Mouse (Mus musculus) forebrain, embryonic 10.5 days (tissue): ENCODE data around the gene Hoxc10. TPM values are rescaled to one million over a fixed set of nuclear protein-coding genes. Genes with fewer than 3 reads are reported as not detected.

Experiments
- DNase-seq: peaks from one replicate; pipeline ENCODE4 v3.0.0-alpha.2; 2017; ENCODE audit warnings: low spot score; ENCODE audit errors: extremely low spot score
- H3K27ac ChIP-seq: fragments of 300-500 bp; sonication (generic); 2 replicates; pipeline ENCODE4 v1.5.1; 2016; ENCODE audit warnings: mild to moderate bottlenecking
- H3K27me3 ChIP-seq: fragments of 300-500 bp; sonication (generic); 2 replicates; pipeline ENCODE4 v1.6.1; 2016; ENCODE audit warnings: mild to moderate bottlenecking; ENCODE audit not compliant: poor library complexity, severe bottlenecking
- H3K36me3 ChIP-seq: fragments of 300-500 bp; sonication (generic); replicated peaks from 2 replicates; pipeline ENCODE4 v1.6.1; 2016; ENCODE audit warnings: mild to moderate bottlenecking, moderate library complexity
- H3K4me1 ChIP-seq: fragments of 300-500 bp; sonication (generic); 2 replicates; pipeline ENCODE4 v1.6.1; 2016
- H3K4me3 ChIP-seq: fragments of 300-500 bp; sonication (generic); 2 replicates; pipeline ENCODE4 v1.5.1; 2016; ENCODE audit warnings: mild to moderate bottlenecking, moderate library complexity
- H3K9me3 ChIP-seq: fragments of 300-500 bp; sonication (generic); 2 replicates; pipeline ENCODE4 v1.6.1; 2016; ENCODE audit warnings: mild to moderate bottlenecking, moderate library complexity
- WGBS: fragments of 180-500 bp; shearing (Covaris S2); methylation state at CpG from one replicate; pipeline ENCODE4 v1.1.7; 2016; 5-methylcytosine and 5-hydroxymethylcytosine counted together
- polyA plus RNA-seq: library from polyadenylated mRNA; unstranded; fragments of >200 nt; fragmentation: Nextera tagmentation; extraction: Ambion mirVana; gene quantifications from 2 replicates; pipeline ENCODE4 v1.2.1, GENCODE M21; 2016

The Hoxc10 gene
- polyA plus RNA-seq, 1 experiment from 2014 or later, result not detected

DNA sequence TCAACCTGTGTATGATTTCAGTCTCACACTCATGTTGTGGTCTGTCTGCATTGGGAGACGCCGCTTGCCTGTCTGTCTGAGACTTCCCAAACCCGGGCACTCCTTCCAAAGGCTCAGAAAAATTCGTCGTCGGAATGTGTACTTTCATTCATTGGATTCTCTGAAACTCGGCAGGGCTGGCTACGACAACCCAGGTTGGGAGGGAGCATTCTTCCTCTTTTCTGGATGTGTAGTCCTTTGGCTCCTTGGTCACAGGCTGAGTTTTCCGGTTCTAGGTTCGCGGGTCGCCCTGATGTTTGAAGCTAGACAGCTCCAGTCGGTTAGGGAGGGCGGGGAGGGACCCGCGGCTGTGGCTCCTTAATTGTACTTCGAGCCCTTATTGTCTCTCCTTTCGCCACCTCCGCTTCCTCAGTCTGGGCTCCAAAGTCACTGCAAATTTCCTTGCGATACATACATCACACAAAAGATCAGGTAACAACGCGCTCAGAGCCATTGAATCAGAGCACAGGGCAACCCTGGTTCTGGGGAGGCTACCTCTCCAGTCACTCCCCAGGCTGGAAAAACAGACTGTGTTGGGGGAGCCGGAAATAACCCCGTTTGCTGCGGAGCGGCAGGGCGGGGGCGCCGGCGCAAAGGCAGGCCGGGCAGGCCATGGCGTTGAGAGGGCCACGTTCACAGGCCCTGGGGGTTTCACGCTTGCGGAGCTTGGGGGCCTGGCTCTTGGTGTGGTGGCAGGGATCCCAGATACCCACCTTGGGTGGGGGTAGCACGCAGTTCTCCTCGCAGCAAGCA is 10.2 kb downstream of the Hoxc10 start:
- no peak for DNase-seq
- Histone ChIP-seq H3K4me3 (no peak overlapping the region), H3K36me3 (no peaks in the 10 kb centered on the region), H3K27me3 (peaks cover 100% of the 10 kb centered on the region), H3K4me1 (peaks cover 10% of the 10 kb centered on the region), H3K27ac (no peak overlapping the region), H3K9me3 (no peaks in the 10 kb centered on the region)
- WGBS, result under 1% methylated on average over 37 of the region's 37 CpGs

DNA sequence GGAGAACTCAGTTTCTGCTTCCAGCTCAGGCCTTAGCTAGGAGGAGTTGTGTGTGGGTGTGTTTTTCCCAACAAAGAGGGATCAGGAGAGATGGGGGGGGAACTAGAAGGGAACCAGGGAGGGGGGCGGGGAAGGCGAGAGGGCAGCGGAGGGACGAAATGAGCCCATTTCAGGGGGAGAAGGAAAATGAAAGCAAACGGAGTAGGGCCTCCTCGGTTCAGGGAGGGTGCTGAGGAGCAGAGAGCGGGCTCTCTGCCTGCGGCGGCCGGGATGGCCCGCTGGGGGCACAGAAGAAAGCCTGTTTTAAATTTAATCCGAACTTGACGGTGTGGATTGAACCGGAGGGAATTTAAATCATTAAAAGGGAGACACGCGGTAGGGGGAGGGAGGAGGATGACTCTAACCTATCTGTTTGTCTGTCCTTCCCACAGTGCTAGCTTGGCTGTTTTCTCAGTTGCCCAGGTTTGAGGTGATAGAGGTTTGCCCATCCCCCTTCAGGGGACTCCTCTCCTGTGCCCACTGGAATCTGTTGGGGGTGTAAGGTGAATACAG is 10.9 kb downstream of the Hoxc10 start:
- DNase-seq, result no peak
- Histone ChIP-seq H3K36me3 (no peaks in the 10 kb centered on the region), H3K4me1 (peaks cover 13% of the 10 kb centered on the region), H3K4me3 (no peak overlapping the region), H3K27me3 (peaks cover 100% of the 10 kb centered on the region), H3K27ac (no peak overlapping the region), H3K9me3 (no peaks in the 10 kb centered on the region)
- WGBS, result 1% methylated on average over 15 of the region's 16 CpGs

DNA sequence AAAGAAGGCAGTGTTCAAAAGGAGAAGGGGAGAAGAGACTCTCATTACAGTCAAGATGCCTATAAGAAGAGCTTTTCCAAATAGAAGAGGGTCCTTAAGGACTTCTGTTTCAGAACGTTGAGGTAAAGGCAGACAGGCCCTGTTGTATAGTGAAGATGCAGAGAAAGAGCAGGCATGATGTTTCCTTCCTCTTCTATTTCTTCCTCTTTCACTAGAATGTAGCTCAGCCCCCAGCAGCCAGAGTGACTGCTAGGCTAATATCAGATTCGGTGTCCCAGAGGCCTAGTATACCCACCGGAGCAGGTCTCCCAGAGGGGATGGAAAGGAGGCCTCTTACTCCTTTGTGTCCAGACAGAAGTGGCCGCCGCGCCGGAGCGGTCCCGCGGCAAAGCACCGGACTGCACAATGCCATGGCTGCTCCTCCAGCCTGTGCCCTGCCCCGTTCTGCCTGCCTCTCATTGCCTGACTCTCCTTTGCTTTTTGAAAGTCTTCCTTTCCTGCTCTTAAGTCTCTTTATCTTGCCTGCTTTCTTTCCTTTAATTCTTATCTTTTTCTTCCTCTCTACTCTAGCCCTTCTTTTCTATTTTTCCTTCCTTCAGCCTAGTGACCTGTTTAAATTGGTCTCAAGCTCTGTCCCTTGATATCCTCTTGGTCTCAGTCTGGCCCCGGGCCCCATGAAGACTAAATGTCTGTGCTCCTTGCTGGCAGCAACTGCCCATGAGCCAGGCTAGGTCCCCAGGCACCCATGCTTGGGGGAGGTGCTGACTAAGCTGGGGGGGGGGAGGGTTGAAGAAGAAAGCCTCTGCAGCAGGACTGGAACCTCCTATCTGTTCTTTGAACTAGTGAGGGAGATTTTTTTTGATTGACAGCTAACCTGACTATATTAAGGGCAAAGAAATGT is 12.3 kb downstream of the Hoxc10 start:
- Histone ChIP-seq H3K27me3 (peaks cover 100% of the 10 kb centered on the region), H3K9me3 (no peaks in the 10 kb centered on the region), H3K36me3 (no peaks in the 10 kb centered on the region), H3K4me1 (peaks cover 13% of the 10 kb centered on the region), H3K4me3 (no peak overlapping the region), H3K27ac (no peak overlapping the region)
- under 1% methylated on average over 13 of the region's 13 CpGs for WGBS
- no peak for DNase-seq

DNA sequence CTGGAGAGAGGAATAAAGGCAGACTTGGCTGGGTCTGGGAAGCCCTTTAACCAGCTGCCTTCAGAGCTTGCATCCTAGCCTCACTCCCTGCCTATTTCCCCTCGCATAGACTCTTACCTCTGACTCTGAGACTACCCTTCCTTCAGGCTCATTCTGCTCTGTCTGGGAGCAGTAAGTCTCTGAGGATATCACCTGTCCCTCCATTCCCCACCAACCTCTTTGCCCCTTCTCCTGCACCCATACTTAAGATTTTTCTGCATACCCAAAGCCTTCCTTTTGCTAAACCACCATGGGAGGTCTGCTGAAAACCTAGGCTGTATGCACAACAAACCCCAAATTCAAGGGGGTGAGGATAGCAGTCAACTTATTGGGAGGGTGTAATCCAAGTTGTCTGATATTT is 13.3 kb downstream of the Hoxc10 start:
- 0% methylated on average over 1 of the region's 1 CpGs for WGBS

DNA sequence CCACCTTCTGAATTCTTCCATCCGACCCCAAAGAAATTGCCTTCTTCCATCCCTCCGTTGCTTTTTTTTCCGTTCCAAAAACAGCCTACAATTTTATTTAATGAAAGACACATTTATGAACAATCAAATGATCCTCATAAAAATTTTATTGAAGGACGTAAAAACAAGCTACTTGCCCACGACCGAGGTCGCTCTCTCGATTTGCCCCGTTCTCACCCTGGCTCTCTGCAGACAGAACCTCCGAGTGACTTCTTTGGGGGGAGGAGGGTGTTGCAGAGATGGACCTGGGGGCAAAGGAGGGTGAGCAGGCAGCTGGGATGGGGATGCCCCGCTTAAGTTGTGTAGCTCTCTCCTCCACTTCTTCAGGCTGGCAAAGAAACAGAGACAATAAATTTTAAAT is 13.8 kb downstream of the Hoxc10 start:
- WGBS, result 4% methylated on average over 11 of the region's 11 CpGs
- Histone ChIP-seq H3K4me3 (no peak overlapping the region), H3K9me3 (no peaks in the 10 kb centered on the region), H3K4me1 (peaks cover 13% of the 10 kb centered on the region), H3K36me3 (no peaks in the 10 kb centered on the region), H3K27ac (no peak overlapping the region), H3K27me3 (peaks cover 100% of the 10 kb centered on the region)
- DNase-seq, result no peak

More for the DNA sequence above, 13.3 kb downstream of the Hoxc10 start:
- Histone ChIP-seq H3K36me3 (no peaks in the 10 kb centered on the region), H3K27ac (no peak overlapping the region), H3K27me3 (peaks cover 100% of the 10 kb centered on the region), H3K4me1 (peaks cover 13% of the 10 kb centered on the region), H3K9me3 (no peaks in the 10 kb centered on the region), H3K4me3 (no peak overlapping the region)
- DNase-seq, result no peak

DNA sequence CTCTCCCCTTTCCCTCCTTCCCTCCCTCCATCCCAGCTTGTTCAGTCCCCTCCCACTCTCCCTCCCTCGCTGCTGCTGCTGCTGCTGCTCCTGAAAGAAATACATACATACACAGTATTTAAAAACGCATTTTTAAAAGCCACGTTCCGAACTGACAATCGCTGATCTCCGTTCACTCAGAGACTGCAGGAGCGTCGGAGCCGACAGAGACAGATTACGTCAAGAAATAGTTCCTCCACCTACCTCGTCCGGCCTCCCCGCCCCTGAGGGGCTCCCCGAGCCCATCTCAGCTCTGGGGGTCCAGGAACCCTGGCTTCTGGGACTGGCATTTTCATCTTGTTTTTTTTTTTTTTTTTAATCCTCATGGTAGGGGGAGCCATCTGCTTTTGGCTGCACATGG is 14.3 kb downstream of the Hoxc10 start:
- Histone ChIP-seq H3K4me1 (peaks cover 13% of the 10 kb centered on the region), H3K36me3 (no peaks in the 10 kb centered on the region), H3K27me3 (peaks cover 100% of the 10 kb centered on the region), H3K27ac (no peak overlapping the region), H3K4me3 (peak overlapping the region; percentile 40), H3K9me3 (no peaks in the 10 kb centered on the region)
- 1% methylated on average over 14 of the region's 14 CpGs for whole genome bisulfite sequencing
- DNase-seq, result no peak

DNA sequence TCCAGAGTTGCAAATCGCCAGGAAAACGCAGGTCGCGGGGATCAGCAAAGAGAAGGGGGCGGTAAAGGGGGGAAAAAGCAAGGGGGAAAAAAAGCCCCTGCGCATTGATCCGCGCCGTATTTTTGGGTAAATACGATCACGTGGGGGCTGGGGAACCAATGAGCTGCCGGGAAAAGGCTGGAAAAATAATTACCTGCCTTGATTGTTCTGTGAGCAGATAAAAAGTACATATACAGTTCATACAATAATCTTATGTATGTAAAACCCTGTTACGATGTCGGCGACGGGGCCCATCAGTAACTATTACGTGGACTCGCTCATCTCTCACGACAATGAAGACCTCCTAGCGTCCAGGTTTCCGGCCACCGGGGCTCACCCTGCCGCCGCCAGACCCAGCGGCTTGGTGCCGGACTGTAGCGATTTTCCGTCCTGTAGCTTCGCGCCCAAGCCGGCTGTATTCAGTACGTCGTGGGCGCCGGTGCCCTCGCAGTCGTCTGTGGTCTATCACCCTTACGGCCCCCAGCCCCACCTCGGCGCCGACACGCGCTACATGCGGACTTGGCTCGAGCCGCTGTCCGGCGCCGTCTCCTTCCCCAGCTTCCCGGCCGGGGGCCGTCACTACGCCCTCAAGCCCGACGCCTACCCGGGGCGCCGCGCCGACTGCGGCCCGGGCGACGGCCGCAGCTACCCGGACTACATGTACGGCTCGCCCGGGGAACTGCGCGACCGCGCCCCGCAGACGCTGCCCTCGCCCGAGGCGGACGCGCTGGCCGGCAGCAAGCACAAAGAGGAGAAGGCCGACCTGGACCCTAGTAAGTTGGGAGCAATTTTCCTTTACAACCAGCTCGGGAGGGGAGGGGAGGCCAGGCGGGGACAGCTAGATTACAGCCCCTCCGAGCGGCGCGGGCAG is 15.0 kb downstream of the Hoxc10 start:
- under 1% methylated on average over 88 of the region's 88 CpGs for WGBS
- Histone ChIP-seq H3K36me3 (no peaks in the 10 kb centered on the region), H3K9me3 (no peaks in the 10 kb centered on the region), H3K4me1 (peaks cover 13% of the 10 kb centered on the region), H3K4me3 (peak overlapping the region; percentile 40), H3K27me3 (peaks cover 100% of the 10 kb centered on the region), H3K27ac (no peak overlapping the region)
- DNase-seq, result no peak

DNA sequence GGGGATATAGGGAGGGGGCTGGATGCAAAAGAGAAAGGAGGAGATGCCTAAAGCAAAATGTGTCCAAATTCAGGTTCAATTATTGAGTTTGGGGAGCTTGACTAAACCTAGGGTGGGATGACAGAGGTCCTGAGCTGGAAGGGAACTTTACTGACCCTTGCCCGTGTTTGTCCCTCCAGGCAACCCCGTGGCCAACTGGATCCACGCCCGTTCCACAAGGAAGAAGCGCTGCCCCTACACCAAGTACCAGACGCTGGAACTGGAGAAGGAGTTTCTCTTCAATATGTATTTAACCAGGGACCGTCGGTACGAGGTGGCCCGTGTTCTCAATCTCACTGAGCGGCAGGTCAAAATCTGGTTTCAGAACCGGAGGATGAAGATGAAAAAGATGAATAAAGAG is 17.1 kb downstream of the Hoxc10 start:
- H3K4me3 ChIP-seq, result no peak overlapping the region
- DNase-seq, result no peak
- no peaks in the 10 kb centered on the region for H3K36me3 ChIP-seq
- peaks cover 13% of the 10 kb centered on the region for H3K4me1 ChIP-seq
- no peaks in the 10 kb centered on the region for H3K9me3 ChIP-seq
- peaks cover 100% of the 10 kb centered on the region for H3K27me3 ChIP-seq
- 1% methylated on average over 12 of the region's 12 CpGs for WGBS
- no peak overlapping the region for H3K27ac ChIP-seq

DNA sequence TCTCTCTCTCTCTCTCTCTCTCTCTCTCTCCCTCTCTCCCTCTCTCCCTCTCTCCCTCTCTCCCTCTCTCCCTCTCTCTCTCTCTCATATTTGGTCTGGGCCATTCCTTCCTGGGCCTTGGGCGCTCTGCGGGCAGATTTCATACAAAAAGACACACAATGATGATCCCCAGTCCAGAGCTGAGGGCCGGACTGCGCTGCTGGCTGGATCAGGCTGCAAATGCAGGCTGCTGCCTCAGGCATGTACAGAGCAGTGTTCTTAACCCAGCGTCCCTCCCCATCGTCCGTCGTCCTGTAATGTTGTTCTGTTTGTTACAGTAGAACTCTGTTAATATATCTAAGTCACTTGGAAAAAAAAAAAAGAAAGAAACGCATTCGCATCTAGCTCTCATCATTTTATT is 17.9 kb downstream of the Hoxc10 start:
- Histone ChIP-seq H3K4me1 (peaks cover 13% of the 10 kb centered on the region), H3K27me3 (peaks cover 100% of the 10 kb centered on the region), H3K4me3 (no peak overlapping the region), H3K36me3 (no peaks in the 10 kb centered on the region), H3K27ac (no peak overlapping the region), H3K9me3 (no peaks in the 10 kb centered on the region)
- under 1% methylated on average over 10 of the region's 10 CpGs for WGBS
- no peak for DNase-seq

DNA sequence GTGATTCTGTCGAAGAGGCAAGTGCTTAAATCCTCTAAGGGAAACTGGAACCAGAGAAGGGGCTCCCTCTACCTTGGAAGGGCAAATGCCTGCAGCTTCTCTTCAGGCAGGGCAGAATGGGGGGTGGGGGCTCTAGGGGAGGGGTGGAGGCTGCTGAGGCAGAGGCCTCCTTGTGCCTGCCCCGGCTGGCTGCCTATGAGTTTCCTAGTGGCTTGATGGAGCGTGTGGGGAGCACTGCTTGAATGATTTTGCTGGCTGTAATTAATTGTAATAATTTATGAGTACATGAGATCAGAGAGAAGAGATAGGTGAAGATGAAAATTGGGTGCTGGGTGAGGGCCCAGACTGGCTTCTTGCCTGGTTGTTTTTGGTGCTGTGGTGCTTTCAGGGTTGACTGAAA is 18.3 kb downstream of the Hoxc10 start:
- WGBS, result 0% methylated on average over 3 of the region's 3 CpGs
- no peak for DNase-seq

DNA sequence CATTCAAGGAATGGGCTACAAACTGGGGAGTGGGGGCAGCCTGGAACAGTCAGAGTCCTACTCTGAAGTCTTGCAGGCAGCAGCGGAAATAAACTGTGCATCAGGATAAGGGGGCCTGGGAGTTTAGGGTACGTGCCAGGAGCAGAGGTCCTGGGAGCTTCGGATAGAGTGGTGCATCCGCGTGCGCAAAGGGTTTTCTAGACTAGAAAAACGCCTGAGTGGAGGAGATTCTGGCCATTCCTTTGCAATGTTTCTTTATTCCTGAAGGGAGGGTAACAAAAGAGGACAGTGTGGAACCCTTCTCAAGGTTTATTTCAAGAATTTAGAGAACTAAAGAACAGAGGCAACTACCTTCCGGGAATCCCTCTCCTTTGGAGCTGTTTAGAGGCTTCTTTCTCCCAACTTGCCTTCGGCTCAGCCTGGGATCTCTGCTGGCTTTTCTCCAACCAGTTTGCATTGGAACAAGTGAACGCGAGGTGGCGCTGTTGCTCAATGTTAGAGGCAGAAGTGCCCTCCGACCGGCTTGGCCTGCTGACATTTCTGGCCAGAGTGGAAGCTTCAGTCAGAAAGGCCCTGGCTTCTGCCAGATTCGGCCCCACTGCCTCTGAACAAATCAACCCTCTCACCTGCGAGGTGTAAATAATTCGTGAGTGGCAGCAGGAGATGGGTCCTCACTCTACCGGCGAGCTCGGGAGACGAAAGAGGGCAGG is 20.7 kb downstream of the Hoxc10 start:
- Histone ChIP-seq H3K27me3 (peaks cover 100% of the 10 kb centered on the region), H3K36me3 (no peaks in the 10 kb centered on the region), H3K9me3 (no peaks in the 10 kb centered on the region), H3K4me3 (no peak overlapping the region), H3K27ac (no peak overlapping the region), H3K4me1 (peaks cover 5% of the 10 kb centered on the region)
- 3% methylated on average over 21 of the region's 21 CpGs for WGBS
- DNase-seq, result peak; percentile 95

More for the DNA sequence above, 18.3 kb downstream of the Hoxc10 start:
- Histone ChIP-seq H3K4me3 (no peak overlapping the region), H3K36me3 (no peaks in the 10 kb centered on the region), H3K4me1 (peaks cover 13% of the 10 kb centered on the region), H3K9me3 (no peaks in the 10 kb centered on the region), H3K27me3 (peaks cover 100% of the 10 kb centered on the region), H3K27ac (no peak overlapping the region)
